Mouse (Mus musculus) forebrain, embryonic 14.5 days (tissue): ENCODE results near the gene Slc9a1. TPM values are rescaled to one million over a fixed set of nuclear protein-coding genes. Genes with fewer than 3 reads are reported as not detected.

Experiments
- ATAC-seq: fragments of 200-750 bp; cut with Nextera tagmentation; 2 replicates; pipeline ENCODE4 v1.8.0; 2017; ENCODE audit warnings: mild to moderate bottlenecking, moderate library complexity
- DNase-seq: peaks from one replicate; pipeline ENCODE4 v3.0.0-alpha.2; 2015; ENCODE audit warnings: low spot score
- H3K27ac ChIP-seq: fragments of 300-500 bp; sonication (generic); 2 replicates; pipeline ENCODE4 v1.5.1; 2014; ENCODE audit warnings: low read depth, mild to moderate bottlenecking, control low read depth, low read length, moderate library complexity
- H3K27me3 ChIP-seq: fragments of 300-500 bp; sonication (generic); replicated peaks from 2 replicates; pipeline ENCODE4 v1.6.1; 2014; ENCODE audit warnings: low read length, control low read depth, mixed read lengths; ENCODE audit not compliant: control insufficient read depth, insufficient read depth
- H3K36me3 ChIP-seq: fragments of 300-500 bp; sonication (generic); 2 replicates; pipeline ENCODE4 v1.6.1; 2014; ENCODE audit warnings: low read length, control low read depth; ENCODE audit not compliant: control insufficient read depth, insufficient read depth
- H3K4me1 ChIP-seq: fragments of 300-500 bp; sonication (generic); 2 replicates; pipeline ENCODE4 v1.6.1; 2014; ENCODE audit warnings: antibody characterized with exemption, low read length, control low read depth; ENCODE audit not compliant: control insufficient read depth, insufficient read depth
- H3K4me2 ChIP-seq: fragments of 300-500 bp; sonication (generic); 2 replicates; pipeline ENCODE4 v1.6.1; 2014; ENCODE audit warnings: mild to moderate bottlenecking, control low read depth, low read length
- H3K4me3 ChIP-seq: fragments of 300-500 bp; sonication (generic); 2 replicates; pipeline ENCODE4 v1.5.1; 2014; ENCODE audit warnings: low read depth, low read length, control low read depth
- H3K9ac ChIP-seq: fragments of 300-500 bp; sonication (generic); 2 replicates; pipeline ENCODE4 v1.6.1; 2014; ENCODE audit warnings: mild to moderate bottlenecking, low read length, control low read depth, moderate library complexity
- H3K9me3 ChIP-seq: fragments of 300-500 bp; sonication (generic); replicated peaks from 2 replicates; pipeline ENCODE4 v1.6.1; 2016; ENCODE audit warnings: low read length, control low read depth, mixed read lengths; ENCODE audit not compliant: control insufficient read depth
- WGBS: fragments of 180-500 bp; shearing (Covaris S2); extraction: QIAGEN DNeasy Blood & Tissue Kit; methylation state at CpG from one replicate; pipeline ENCODE4 v1.1.7; 2014; 5-methylcytosine and 5-hydroxymethylcytosine counted together
- polyA plus RNA-seq: library from polyadenylated mRNA; unstranded; fragments of >200 nt; fragmentation: Nextera tagmentation; extraction: Ambion mirVana; gene quantifications from 2 replicates; pipeline ENCODE4 v1.2.1, GENCODE M21; 2014

The Slc9a1 gene
- polyA plus RNA-seq: 4.4 and 7.3 TPM in 2 replicates

DNA sequence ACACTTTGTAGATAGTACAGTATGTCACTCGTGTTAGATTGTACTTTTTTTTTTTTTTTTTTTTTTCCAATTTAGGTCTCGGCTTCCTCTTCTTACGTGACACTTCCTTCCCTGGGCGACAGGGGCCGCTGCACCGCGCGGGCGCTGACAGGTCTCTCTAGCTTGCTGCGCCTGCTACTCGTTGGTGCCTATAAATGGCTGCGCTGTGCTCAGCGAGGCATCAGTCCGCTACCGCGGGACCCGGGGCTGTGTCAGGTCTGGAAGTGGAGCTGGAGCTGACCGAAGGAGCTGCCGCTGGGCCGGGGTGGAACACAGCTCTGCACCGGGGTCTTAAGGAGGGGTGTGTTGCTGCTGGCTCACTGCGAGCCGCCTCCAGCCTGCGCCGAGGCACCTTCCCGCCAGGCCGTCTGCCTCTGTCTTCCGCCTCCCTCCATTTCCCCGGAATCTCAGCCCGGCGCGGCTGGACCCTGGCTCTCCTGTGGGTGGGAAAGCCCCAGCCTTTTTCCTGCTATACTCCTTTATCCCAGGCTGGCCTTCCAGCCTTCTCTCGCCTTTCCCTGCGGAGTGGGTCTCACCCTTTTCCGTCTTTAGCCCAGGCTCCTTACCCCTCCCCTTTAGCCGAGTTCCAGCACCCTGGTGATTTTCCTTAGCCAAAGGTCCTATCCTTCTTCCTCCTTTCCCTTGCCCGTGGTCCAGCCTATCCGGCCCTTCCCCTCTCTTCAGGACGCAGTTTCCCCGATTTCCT lies at the start of gene Slc9a1:
TSS of gene Slc9a1 (plus strand) at position 154 of the 745 bp plus-strand sequence.
- H3K27ac ChIP-seq: peak within 1 kb of the TSS; percentile 78
- H3K9ac ChIP-seq: peak within 1 kb of the TSS; percentile 96
- ATAC-seq (peak; percentile 98), DNase-seq (peak; percentile 95)
- H3K4me3 ChIP-seq: peak within 1 kb of the TSS; percentile 86
- H3K4me2 ChIP-seq: peak within 1 kb of the TSS; percentile 65
- no peaks in the 10 kb centered on the region for H3K36me3 ChIP-seq
- no peaks in the 10 kb centered on the region for H3K9me3 ChIP-seq
- peaks cover 35% of the 10 kb centered on the region for H3K4me1 ChIP-seq
- H3K27me3 ChIP-seq: no peaks in the 10 kb centered on the region
- WGBS: under 1% methylated on average over 40 of the region's 40 CpGs

DNA sequence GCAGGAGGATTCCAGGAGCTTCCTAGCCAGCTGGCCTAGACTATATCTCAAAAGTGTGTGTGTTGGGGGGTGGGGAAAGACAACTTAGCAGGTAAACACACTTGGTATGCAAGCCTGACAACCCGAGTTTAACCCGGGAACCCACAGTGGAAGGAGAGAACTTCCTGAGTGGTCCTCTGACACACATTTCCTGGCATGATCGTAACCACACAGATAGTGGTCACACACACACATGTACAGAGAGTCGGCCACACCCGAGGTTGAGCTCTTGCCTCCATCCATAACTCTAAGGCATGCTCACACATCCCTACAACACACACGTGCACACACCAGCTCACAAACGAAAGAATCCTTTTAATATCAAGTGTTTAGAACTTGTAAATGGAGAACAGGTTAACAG lies 41.4 kb upstream of the Slc9a1 start:
- Histone ChIP-seq H3K4me3 (no peak overlapping the region), H3K27ac (no peak overlapping the region), H3K4me1 (no peaks in the 10 kb centered on the region), H3K36me3 (peaks cover 4% of the 10 kb centered on the region), H3K9me3 (no peaks in the 10 kb centered on the region), H3K27me3 (no peaks in the 10 kb centered on the region), H3K9ac (no peak overlapping the region), H3K4me2 (no peak overlapping the region)
- ATAC-seq: no peak
- no peak for DNase-seq
- 90% methylated on average over 7 of the region's 7 CpGs for WGBS

- Histone ChIP-seq H3K9me3 (no peaks in the 10 kb centered on the region), H3K27ac (no peak overlapping the region), H3K4me3 (no peak overlapping the region), H3K27me3 (no peaks in the 10 kb centered on the region), H3K36me3 (no peaks in the 10 kb centered on the region), H3K9ac (no peak overlapping the region), H3K4me1 (no peaks in the 10 kb centered on the region), H3K4me2 (no peak overlapping the region)
- no peak for ATAC-seq
- WGBS: 76% methylated on average over 4 of the region's 4 CpGs
- DNase-seq: no peak
Observed at GRCm38 (mm10) chr4:133330296-133330695, 39.2 kb upstream of the Slc9a1 start.

- Histone ChIP-seq H3K27ac (no peak overlapping the region), H3K4me3 (no peak overlapping the region), H3K9ac (no peak overlapping the region), H3K9me3 (no peaks in the 10 kb centered on the region), H3K4me2 (no peak overlapping the region), H3K27me3 (no peaks in the 10 kb centered on the region), H3K4me1 (peaks cover 11% of the 10 kb centered on the region), H3K36me3 (no peaks in the 10 kb centered on the region)
- WGBS: 32% methylated on average over 6 of the region's 6 CpGs
- ATAC-seq: no peak
- no peak for DNase-seq
Observed at GRCm38 (mm10) chr4:133333306-133333705, 36.2 kb upstream of the Slc9a1 start.

GRCm38 (mm10) chr4:133337833-133338520 lies 31.5 kb upstream of the Slc9a1 start:
- H3K36me3 ChIP-seq: no peaks in the 10 kb centered on the region
- H3K4me1 ChIP-seq: peaks cover 11% of the 10 kb centered on the region
- 13% methylated on average over 14 of the region's 14 CpGs for WGBS
- H3K4me3 ChIP-seq: peak overlapping the region; percentile 89
- H3K27me3 ChIP-seq: no peaks in the 10 kb centered on the region
- H3K27ac ChIP-seq: no peak overlapping the region
- peak overlapping the region; percentile 94 for H3K9ac ChIP-seq
- peak; percentile 42 for DNase-seq
- no peaks in the 10 kb centered on the region for H3K9me3 ChIP-seq
- peak overlapping the region; percentile 70 for H3K4me2 ChIP-seq
- no peak for ATAC-seq

DNA sequence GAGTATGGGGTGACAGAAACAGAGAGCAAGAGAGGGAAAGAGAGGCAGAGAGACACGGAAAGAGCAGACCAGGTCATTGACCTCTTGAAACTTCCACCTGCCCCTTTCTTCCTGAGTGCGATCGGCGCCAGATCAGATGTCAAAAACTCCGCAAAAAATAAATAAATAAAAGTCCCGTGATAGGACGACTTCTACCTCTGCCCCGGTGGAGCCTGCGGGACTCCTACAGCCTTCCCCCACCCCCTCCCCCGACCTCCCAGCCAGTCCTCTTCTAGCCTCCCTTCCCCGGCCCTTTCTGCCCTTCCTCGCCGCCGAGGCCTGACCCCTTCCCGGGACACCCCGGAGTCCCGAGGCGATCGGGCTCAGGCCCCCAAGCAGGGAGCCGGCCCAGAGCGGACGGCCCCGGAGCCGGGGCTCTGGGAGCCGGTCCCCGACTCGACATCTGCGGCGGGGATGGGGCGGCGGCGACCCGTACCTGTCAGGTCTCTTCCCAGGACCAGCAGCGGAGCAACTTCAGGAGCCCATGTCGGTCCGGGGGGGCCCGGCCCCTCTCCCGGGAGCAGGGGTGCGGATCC lies 30.9 kb upstream of the Slc9a1 start:
- DNase-seq (peak; percentile 37), ATAC-seq (no peak)
- H3K27ac ChIP-seq: peak overlapping the region; percentile 80
- H3K4me1 ChIP-seq: peaks cover 11% of the 10 kb centered on the region
- whole genome bisulfite sequencing: 1% methylated on average over 38 of the region's 39 CpGs
- H3K27me3 ChIP-seq: no peaks in the 10 kb centered on the region
- peak overlapping the region; percentile 94 for H3K9ac ChIP-seq
- H3K4me3 ChIP-seq: peak overlapping the region; percentile 89
- H3K36me3 ChIP-seq: no peaks in the 10 kb centered on the region
- H3K4me2 ChIP-seq: peak overlapping the region; percentile 70
- H3K9me3 ChIP-seq: no peaks in the 10 kb centered on the region

- Histone ChIP-seq H3K27ac (peak overlapping the region; percentile 80), H3K4me1 (peaks cover 11% of the 10 kb centered on the region), H3K4me2 (peak overlapping the region; percentile 70), H3K4me3 (peak overlapping the region; percentile 89), H3K27me3 (no peaks in the 10 kb centered on the region), H3K9ac (peak overlapping the region; percentile 94), H3K9me3 (no peaks in the 10 kb centered on the region), H3K36me3 (no peaks in the 10 kb centered on the region)
- peak; percentile 97 for DNase-seq
- peak; percentile 97 for ATAC-seq
- under 1% methylated on average over 57 of the region's 60 CpGs for WGBS
Observed at GRCm38 (mm10) chr4:133339148-133339749, 30.3 kb upstream of the Slc9a1 start.

DNA sequence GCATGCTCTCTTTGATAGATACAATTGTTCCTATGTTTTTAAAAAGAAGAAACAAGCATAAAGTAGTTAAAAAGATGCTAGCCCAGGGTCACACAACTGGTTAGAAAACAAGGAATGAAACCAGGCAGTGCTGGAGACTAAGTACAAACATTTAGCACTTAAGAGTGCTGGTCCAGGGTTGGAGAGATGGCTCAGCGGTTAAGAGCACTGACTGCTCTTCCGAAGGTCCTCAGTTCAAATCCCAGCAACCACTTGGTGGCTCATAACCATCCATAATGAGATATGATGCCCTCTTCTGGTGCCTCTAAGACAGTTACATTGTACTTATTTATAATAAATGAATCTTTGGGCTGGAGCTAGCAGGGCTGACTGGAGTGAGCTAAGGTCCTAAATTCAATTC lies 29.3 kb upstream of the Slc9a1 start:
- no peak overlapping the region for H3K9ac ChIP-seq
- no peak overlapping the region for H3K27ac ChIP-seq
- ATAC-seq (no peak), DNase-seq (no peak)
- H3K27me3 ChIP-seq: no peaks in the 10 kb centered on the region
- no peak overlapping the region for H3K4me3 ChIP-seq
- H3K4me1 ChIP-seq: peaks cover 11% of the 10 kb centered on the region
- H3K4me2 ChIP-seq: no peak overlapping the region
- no peaks in the 10 kb centered on the region for H3K36me3 ChIP-seq
- 80% methylated on average over 2 of the region's 2 CpGs for WGBS
- H3K9me3 ChIP-seq: no peaks in the 10 kb centered on the region
